Mouse (Mus musculus) brain, embryonic 14.5 days (tissue): ENCODE results near the gene Maml1.

ENCODE experiments used
- CTCF ChIP-seq: fragments of 200-500 bp; IDR thresholded peaks from 2 replicates; pipeline ENCODE4 v1.5.1; 2012; ENCODE audit warnings: inconsistent platforms, mild to moderate bottlenecking, moderate library complexity, borderline replicate concordance; ENCODE audit not compliant: insufficient read depth, insufficient read length; ENCODE audit errors: extremely low read depth
- POLR2A ChIP-seq: fragments of 200-500 bp; IDR thresholded peaks from 2 replicates; pipeline ENCODE4 v1.6.1; 2012; ENCODE audit warnings: mild to moderate bottlenecking, inconsistent platforms, borderline replicate concordance; ENCODE audit not compliant: poor library complexity, insufficient read depth, insufficient read length, severe bottlenecking; ENCODE audit errors: extremely low read depth

- TF ChIP-seq POLR2A = no peak
- TF ChIP-seq CTCF = no peak
Measured at GRCm38 (mm10) chr11:50336891-50337290, 44.8 kb upstream of the Maml1 start.
